Mouse (Mus musculus) limb, embryonic 13.5 days (tissue): ENCODE measurements around the gene Mrpl14. TPM values are rescaled to one million over a fixed set of nuclear protein-coding genes. Genes with fewer than 3 reads are reported as not detected.

ENCODE experiments used
- ATAC-seq: fragments of 200-750 bp; cut with Nextera tagmentation; 2 replicates; pipeline ENCODE4 v1.8.0; 2017; ENCODE audit warnings: low read depth, moderate number of reproducible peaks, moderate TSS enrichment; ENCODE audit not compliant: low FRiP score
- H3K27ac ChIP-seq: fragments of 300-500 bp; sonication (generic); 2 replicates; pipeline ENCODE4 v1.5.1; 2015; ENCODE audit warnings: inconsistent platforms, mild to moderate bottlenecking, moderate library complexity
- H3K27me3 ChIP-seq: fragments of 300-500 bp; sonication (generic); 2 replicates; pipeline ENCODE4 v1.6.1; 2015; ENCODE audit warnings: mild to moderate bottlenecking, inconsistent platforms
- H3K36me3 ChIP-seq: fragments of 300-500 bp; sonication (generic); 2 replicates; pipeline ENCODE4 v1.6.1; 2015; ENCODE audit warnings: inconsistent platforms, mild to moderate bottlenecking, moderate library complexity
- H3K4me1 ChIP-seq: fragments of 300-500 bp; sonication (generic); 2 replicates; pipeline ENCODE4 v1.6.1; 2015; ENCODE audit warnings: inconsistent platforms
- H3K4me2 ChIP-seq: fragments of 300-500 bp; sonication (generic); replicated peaks from 2 replicates; pipeline ENCODE4 v1.6.1; 2015; ENCODE audit warnings: inconsistent platforms, mild to moderate bottlenecking, moderate library complexity
- H3K4me3 ChIP-seq: fragments of 300-500 bp; sonication (generic); 2 replicates; pipeline ENCODE4 v1.5.1; 2015; ENCODE audit warnings: moderate library complexity, mild to moderate bottlenecking, inconsistent platforms
- H3K9ac ChIP-seq: fragments of 300-500 bp; sonication (generic); 2 replicates; pipeline ENCODE4 v1.6.1; 2015; ENCODE audit warnings: mild to moderate bottlenecking, inconsistent platforms
- H3K9me3 ChIP-seq: fragments of 300-500 bp; sonication (generic); 2 replicates; pipeline ENCODE4 v1.6.1; 2016; ENCODE audit warnings: inconsistent platforms
- WGBS: fragments of 180-500 bp; shearing (Covaris S2); methylation state at CpG from one replicate; pipeline ENCODE4 v1.1.7; 2015; 5-methylcytosine and 5-hydroxymethylcytosine counted together
- polyA plus RNA-seq: library from polyadenylated mRNA; unstranded; fragments of >200 nt; fragmentation: Nextera tagmentation; extraction: Ambion mirVana; gene quantifications from 2 replicates; pipeline ENCODE4 v1.2.1, GENCODE M21; 2015

Mrpl14 gene
- polyA plus RNA-seq, 1 experiment from 2014 or later, result 140 TPM

- Histone ChIP-seq H3K27me3 (no peaks in the 10 kb centered on the region), H3K36me3 (peaks cover 89% of the 10 kb centered on the region), H3K4me3 (no peak overlapping the region), H3K9me3 (no peaks in the 10 kb centered on the region), H3K4me2 (no peak overlapping the region), H3K4me1 (no peaks in the 10 kb centered on the region), H3K9ac (no peak overlapping the region), H3K27ac (no peak overlapping the region)
- no peak for ATAC-seq
- 89% methylated on average over 10 of the region's 10 CpGs for WGBS
These were observed 18.1 kb upstream of the Mrpl14 start for GRCm38 (mm10) chr17:45667986-45668385.

GRCm38 (mm10) chr17:45671821-45672220 is 14.3 kb upstream of the Mrpl14 start:
- H3K4me1 ChIP-seq, result no peaks in the 10 kb centered on the region
- H3K4me2 ChIP-seq, result no peak overlapping the region
- H3K4me3 ChIP-seq, result no peak overlapping the region
- no peak for ATAC-seq
- H3K27me3 ChIP-seq, result no peaks in the 10 kb centered on the region
- no peaks in the 10 kb centered on the region for H3K9me3 ChIP-seq
- H3K9ac ChIP-seq, result no peak overlapping the region
- 88% methylated on average over 1 of the region's 1 CpGs for WGBS
- peaks cover 88% of the 10 kb centered on the region for H3K36me3 ChIP-seq
- no peak overlapping the region for H3K27ac ChIP-seq

- no peak overlapping the region for H3K4me2 ChIP-seq
- H3K36me3 ChIP-seq, result peaks cover 88% of the 10 kb centered on the region
- H3K4me3 ChIP-seq, result no peak overlapping the region
- no peak overlapping the region for H3K27ac ChIP-seq
- ATAC-seq, result no peak
- H3K27me3 ChIP-seq, result no peaks in the 10 kb centered on the region
- no peaks in the 10 kb centered on the region for H3K4me1 ChIP-seq
- H3K9me3 ChIP-seq, result no peaks in the 10 kb centered on the region
- WGBS, result 92% methylated on average over 2 of the region's 2 CpGs
- no peak overlapping the region for H3K9ac ChIP-seq
These were observed 13.5 kb upstream of the Mrpl14 start for GRCm38 (mm10) chr17:45672598-45672997.

- WGBS, result 35% methylated on average over 7 of the region's 7 CpGs
- peaks cover 52% of the 10 kb centered on the region for H3K36me3 ChIP-seq
- H3K4me1 ChIP-seq, result peaks cover 8% of the 10 kb centered on the region
- H3K27ac ChIP-seq, result no peak overlapping the region; the same call in 1 of the 2 replicates
- H3K9me3 ChIP-seq, result no peaks in the 10 kb centered on the region
- H3K9ac ChIP-seq, result no peak overlapping the region
- H3K4me2 ChIP-seq, result no peak overlapping the region
- no peak for ATAC-seq
- H3K27me3 ChIP-seq, result no peaks in the 10 kb centered on the region
- no peak overlapping the region for H3K4me3 ChIP-seq
These were observed 8.0 kb upstream of the Mrpl14 start for GRCm38 (mm10) chr17:45678106-45678505.

DNA sequence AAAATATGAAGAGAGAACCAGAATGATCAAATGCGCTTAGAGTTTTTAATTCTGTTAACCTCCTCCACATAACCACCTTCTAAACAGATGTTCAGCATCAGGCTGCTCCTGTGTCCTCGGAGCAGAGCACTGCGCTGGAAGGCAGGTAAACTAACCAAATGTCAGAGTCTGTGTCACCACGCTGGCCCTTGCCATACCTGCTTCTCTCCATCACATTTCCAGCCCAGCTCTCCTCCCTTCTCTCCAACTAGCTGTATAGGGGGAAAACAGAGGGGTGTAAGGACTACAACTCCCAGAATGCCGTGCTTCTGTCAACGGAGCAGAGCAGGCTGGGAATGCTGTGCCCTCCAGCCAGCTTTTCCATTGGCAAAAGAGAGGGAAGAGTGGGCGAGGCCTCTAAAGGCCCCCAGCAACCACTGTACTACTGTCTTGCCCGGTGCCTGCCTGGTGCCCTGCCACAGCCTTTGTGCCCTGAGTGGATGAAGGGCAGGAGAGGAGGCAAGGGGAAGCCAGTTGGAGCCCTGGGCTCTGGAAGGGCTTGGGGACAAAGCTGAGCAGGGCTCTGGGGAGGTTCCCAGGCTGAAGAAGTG is 5.6 kb upstream of the Mrpl14 start:
- Histone ChIP-seq H3K4me2 (peak overlapping the region; percentile 52), H3K4me1 (peaks cover 19% of the 10 kb centered on the region), H3K9ac (peak overlapping the region; percentile 58), H3K4me3 (peak overlapping the region; percentile 16), H3K36me3 (peaks cover 32% of the 10 kb centered on the region), H3K27ac (peak overlapping the region; percentile 55; the same call in 1 of the 2 replicates), H3K9me3 (no peaks in the 10 kb centered on the region), H3K27me3 (no peaks in the 10 kb centered on the region)
- WGBS, result 48% methylated on average over 8 of the region's 8 CpGs
- peak; percentile 72; the same call in 1 of the 2 replicates for ATAC-seq

- Histone ChIP-seq H3K9me3 (no peaks in the 10 kb centered on the region), H3K36me3 (peaks cover 21% of the 10 kb centered on the region), H3K27ac (no peak overlapping the region), H3K4me1 (peaks cover 19% of the 10 kb centered on the region), H3K4me2 (no peak overlapping the region), H3K4me3 (no peak overlapping the region), H3K9ac (no peak overlapping the region), H3K27me3 (no peaks in the 10 kb centered on the region)
- ATAC-seq, result no peak
- WGBS, result 100% methylated on average over 1 of the region's 1 CpGs
These were observed 4.5 kb upstream of the Mrpl14 start for GRCm38 (mm10) chr17:45681588-45681987.

GRCm38 (mm10) chr17:45682843-45683242 is 3.3 kb upstream of the Mrpl14 start:
- Histone ChIP-seq H3K9ac (no peak overlapping the region), H3K4me2 (no peak overlapping the region), H3K27ac (no peak overlapping the region), H3K9me3 (no peaks in the 10 kb centered on the region), H3K27me3 (no peaks in the 10 kb centered on the region), H3K4me3 (no peak overlapping the region), H3K36me3 (peaks cover 11% of the 10 kb centered on the region), H3K4me1 (peaks cover 30% of the 10 kb centered on the region)
- WGBS, result 93% methylated on average over 4 of the region's 4 CpGs
- ATAC-seq, result no peak

DNA sequence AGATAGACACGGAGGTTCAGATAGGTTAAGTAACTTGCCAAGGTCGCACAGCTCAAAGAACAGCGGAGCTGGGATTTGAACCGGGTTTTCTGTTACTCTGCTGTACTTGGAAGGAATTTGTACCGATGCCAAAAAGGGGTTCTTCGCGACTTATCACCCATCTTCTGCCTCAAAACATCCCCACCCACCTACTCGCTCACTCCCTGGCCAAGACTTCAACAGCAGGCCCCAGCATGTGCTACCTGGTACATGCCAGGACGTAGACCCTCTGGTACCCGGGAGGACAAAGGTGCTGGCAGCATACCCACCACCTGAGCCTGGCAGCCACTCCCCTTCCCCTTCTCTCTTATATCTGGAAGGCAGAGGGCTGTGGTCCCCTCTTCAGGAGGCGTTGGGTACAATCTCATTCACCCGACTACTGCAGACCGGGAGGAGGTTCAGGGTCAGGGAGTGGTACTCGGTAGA is 1.4 kb upstream of the Mrpl14 start:
- 33% methylated on average over 14 of the region's 14 CpGs for WGBS
- H3K36me3 ChIP-seq, result no peaks in the 10 kb centered on the region
- no peaks in the 10 kb centered on the region for H3K9me3 ChIP-seq
- no peaks in the 10 kb centered on the region for H3K27me3 ChIP-seq
- no peak for ATAC-seq
- H3K4me2 ChIP-seq, result peak overlapping the region; percentile 72
- peaks cover 31% of the 10 kb centered on the region for H3K4me1 ChIP-seq
- H3K27ac ChIP-seq, result peak overlapping the region; percentile 84
- peak overlapping the region; percentile 87 for H3K4me3 ChIP-seq
- H3K9ac ChIP-seq, result peak overlapping the region; percentile 90

DNA sequence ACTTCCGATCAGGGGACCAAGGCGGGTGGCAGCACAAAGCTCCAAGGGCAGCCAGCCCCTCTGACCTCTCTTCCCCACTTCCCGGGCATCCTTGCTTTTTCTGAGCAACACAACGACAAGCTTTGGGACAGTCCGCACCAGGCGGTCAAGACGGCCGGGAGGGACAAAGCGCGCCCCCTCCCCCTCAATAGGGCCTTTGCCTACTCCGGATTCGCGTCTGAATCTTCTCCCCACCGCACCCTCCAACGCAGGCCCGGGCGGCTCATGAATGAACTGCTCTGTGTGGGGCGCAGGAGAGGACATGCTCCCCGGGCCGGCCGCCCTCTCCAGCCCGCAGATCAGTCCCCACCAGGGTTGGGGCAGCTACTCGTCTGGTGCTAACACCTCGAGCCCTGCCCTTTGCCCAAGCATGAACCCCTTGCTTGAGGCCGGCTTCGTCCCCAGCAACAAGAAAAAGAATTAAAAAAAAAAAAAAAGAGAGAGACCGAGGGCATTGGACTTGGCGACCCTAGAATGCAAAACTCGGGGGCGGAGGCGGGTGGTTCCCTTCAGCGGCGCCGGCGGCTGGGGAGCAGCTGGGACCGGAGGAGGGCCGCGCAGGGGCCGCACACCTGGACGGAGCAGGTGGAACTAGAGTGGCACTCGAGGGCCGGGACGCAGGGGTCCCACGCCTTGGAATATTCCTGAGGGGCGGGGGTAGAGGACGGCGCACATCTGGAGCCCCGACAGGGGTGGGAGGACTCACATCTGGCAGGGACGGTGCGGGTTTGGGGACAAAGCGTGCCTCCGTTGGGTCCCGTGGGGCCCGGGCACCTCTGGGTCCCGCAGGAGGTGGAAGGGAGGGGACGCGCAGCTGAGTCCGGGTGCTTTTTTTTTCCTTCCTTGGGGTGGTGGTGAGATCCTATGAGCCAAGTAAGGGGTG is 690 bp upstream of the Mrpl14 start:
- Histone ChIP-seq H3K27ac (peak overlapping the region; percentile 84), H3K9ac (peak overlapping the region; percentile 90), H3K4me2 (peak overlapping the region; percentile 72), H3K9me3 (no peaks in the 10 kb centered on the region), H3K4me1 (peaks cover 31% of the 10 kb centered on the region), H3K4me3 (peak overlapping the region; percentile 87), H3K27me3 (no peaks in the 10 kb centered on the region), H3K36me3 (no peaks in the 10 kb centered on the region)
- WGBS, result under 1% methylated on average over 58 of the region's 58 CpGs
- ATAC-seq, result peak; percentile 66

DNA sequence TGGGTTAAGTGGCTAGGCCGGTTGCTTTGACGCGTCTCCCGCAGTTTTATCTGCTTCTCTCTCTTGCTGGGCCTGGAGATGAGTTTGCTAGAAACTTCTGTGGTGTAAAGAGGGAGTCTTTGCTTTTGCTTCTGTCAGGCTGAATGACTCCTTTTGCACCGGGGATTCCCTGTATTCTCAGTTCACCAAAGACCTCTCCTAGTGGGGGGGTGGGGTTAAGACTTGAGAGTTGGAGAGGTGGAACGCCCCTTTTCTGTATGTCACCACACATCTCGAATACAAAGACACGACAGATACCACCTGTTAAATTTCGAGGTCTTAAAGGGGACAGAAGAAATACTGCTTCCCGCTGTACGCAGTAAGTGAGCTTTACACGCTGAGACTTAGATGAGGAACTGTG is 594 bp downstream of the Mrpl14 start, which contains the start of gene Tmem63b:
TSS of gene Tmem63b (minus strand) at position 190 of the 400 bp plus-strand sequence.
- Histone ChIP-seq H3K4me2 (peak within 1 kb of the TSS; percentile 72), H3K4me1 (peaks cover 23% of the 10 kb centered on the region), H3K9me3 (no peaks in the 10 kb centered on the region), H3K27me3 (no peaks in the 10 kb centered on the region), H3K36me3 (no peaks in the 10 kb centered on the region), H3K9ac (peak within 1 kb of the TSS; percentile 90), H3K27ac (peak within 1 kb of the TSS; percentile 84), H3K4me3 (peak within 1 kb of the TSS; percentile 87)
- 11% methylated on average over 12 of the region's 12 CpGs for WGBS
- ATAC-seq, result no peak; the same call in none of the 2 replicates

GRCm38 (mm10) chr17:45689120-45689519 is 3.0 kb downstream of the Mrpl14 start:
- Histone ChIP-seq H3K4me2 (no peak overlapping the region), H3K4me3 (no peak overlapping the region), H3K9me3 (no peaks in the 10 kb centered on the region), H3K9ac (no peak overlapping the region), H3K27me3 (no peaks in the 10 kb centered on the region), H3K27ac (no peak overlapping the region), H3K36me3 (no peaks in the 10 kb centered on the region), H3K4me1 (peaks cover 27% of the 10 kb centered on the region)
- 89% methylated on average over 9 of the region's 9 CpGs for WGBS
- ATAC-seq, result no peak

DNA sequence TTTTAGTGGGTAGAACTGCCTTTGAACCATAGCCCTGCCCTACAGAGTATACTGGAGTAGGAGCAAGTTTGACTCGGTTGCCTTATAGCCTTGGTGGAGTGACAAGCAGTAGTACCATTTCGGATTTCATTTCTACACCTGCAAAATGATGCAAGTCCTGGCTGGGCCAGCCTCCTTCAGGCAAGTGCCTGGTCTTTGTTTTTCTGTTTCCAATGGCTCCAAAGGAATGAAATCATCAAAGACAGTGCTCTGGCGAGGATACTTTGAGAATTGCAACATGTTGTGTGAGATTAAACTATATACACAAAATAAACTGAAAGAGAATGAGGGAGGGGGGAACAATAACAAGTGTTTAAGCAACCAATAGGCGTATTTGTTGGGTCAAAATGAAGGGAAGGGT is 3.9 kb downstream of the Mrpl14 start:
- no peak for ATAC-seq
- H3K4me3 ChIP-seq, result no peak overlapping the region
- WGBS, result 90% methylated on average over 4 of the region's 4 CpGs
- H3K4me1 ChIP-seq, result peaks cover 18% of the 10 kb centered on the region
- H3K27me3 ChIP-seq, result no peaks in the 10 kb centered on the region
- H3K4me2 ChIP-seq, result no peak overlapping the region
- H3K27ac ChIP-seq, result no peak overlapping the region
- H3K9ac ChIP-seq, result no peak overlapping the region
- no peaks in the 10 kb centered on the region for H3K9me3 ChIP-seq
- H3K36me3 ChIP-seq, result no peaks in the 10 kb centered on the region
